In genomic region chr3:105571944-105572343, GRCm38 (mm10) we compare ENCODE assay signal across 15 mouse cellular contexts.
"Had no signal": no experiment of that assay in that cellular context is flagged by ENCODE, and none has a peak within 500 bp of the region (broad histone marks: within the 10 kb centered on the region; RNA-seq: fewer than 3 reads in every experiment).

No protein-coding gene starts in this region.

- H3K9me3 ChIP-seq: neural tube, embryonic 13.5 days; neural tube, embryonic 15.5 days; stomach, embryonic 15.5 days had no signal

- H3K36me3 ChIP-seq: neural tube, embryonic 13.5 days; neural tube, embryonic 15.5 days; stomach, embryonic 15.5 days had no signal

- H3K4me3 ChIP-seq: neural tube, embryonic 13.5 days; neural tube, embryonic 15.5 days; stomach, embryonic 15.5 days had no signal

- H3K9ac ChIP-seq: neural tube, embryonic 13.5 days; neural tube, embryonic 15.5 days; stomach, embryonic 15.5 days had no signal

- H3K4me2 ChIP-seq: neural tube, embryonic 13.5 days; neural tube, embryonic 15.5 days; stomach, embryonic 15.5 days had no signal

- H3K27me3 ChIP-seq: neural tube, embryonic 13.5 days; neural tube, embryonic 15.5 days; stomach, embryonic 15.5 days had no signal

- H3K27ac ChIP-seq: neural tube, embryonic 13.5 days; neural tube, embryonic 15.5 days; stomach, embryonic 15.5 days; stomach, postnatal 0 days had no signal

- H3K4me1 ChIP-seq: stomach, embryonic 15.5 days had no signal

- DNase-seq: retina, postnatal 1 day; right cerebral cortex, postnatal 14 days; right cerebral cortex, postnatal 25 days; right cerebral cortex, postnatal 4 days; spleen, adult 18-20 months; thymus, adult 18-20 months; thymus, adult 2 months; thymus, postnatal 14 days; thymus, postnatal 25 days; thymus, postnatal 36 days; thymus, postnatal 4 days had no signal
